Mouse (Mus musculus) kidney, postnatal 0 days (tissue): Measurements from ENCODE around the gene Trib3. TPM values are rescaled to one million over a fixed set of nuclear protein-coding genes. Genes with fewer than 3 reads are reported as not detected.

Experiments
- ATAC-seq: fragments of 200-750 bp; cut with Nextera tagmentation; replicated peaks from 2 replicates; pipeline ENCODE4 v1.8.0; 2017; ENCODE audit warnings: low read depth, moderate number of reproducible peaks, moderate TSS enrichment, moderate library complexity; ENCODE audit not compliant: low FRiP score
- DNase-seq: peaks from one replicate; pipeline ENCODE4 v3.0.0-alpha.2; 2016; ENCODE audit warnings: low spot score
- H3K27ac ChIP-seq: fragments of 300-500 bp; sonication (generic); 2 replicates; pipeline ENCODE4 v1.5.1; 2014; ENCODE audit warnings: mild to moderate bottlenecking
- H3K27me3 ChIP-seq: fragments of 300-500 bp; sonication (generic); 2 replicates; pipeline ENCODE4 v1.6.1; 2014; ENCODE audit warnings: low read length, mixed read lengths; ENCODE audit not compliant: insufficient read depth
- H3K36me3 ChIP-seq: fragments of 300-500 bp; sonication (generic); 2 replicates; pipeline ENCODE4 v1.6.1; 2014; ENCODE audit warnings: low read length, mixed read lengths; ENCODE audit not compliant: insufficient read depth
- H3K4me1 ChIP-seq: fragments of 300-500 bp; sonication (generic); replicated peaks from 2 replicates; pipeline ENCODE4 v1.6.1; 2014; ENCODE audit warnings: antibody characterized with exemption, low read length, mixed read lengths; ENCODE audit not compliant: insufficient read depth
- H3K4me2 ChIP-seq: fragments of 300-500 bp; sonication (generic); 2 replicates; pipeline ENCODE4 v1.6.1; 2014; ENCODE audit warnings: mild to moderate bottlenecking, low read length, moderate library complexity, mixed read lengths
- H3K4me3 ChIP-seq: fragments of 300-500 bp; sonication (generic); replicated peaks from 2 replicates; pipeline ENCODE4 v1.5.1; 2014; ENCODE audit warnings: low read depth, low read length
- H3K9ac ChIP-seq: fragments of 300-500 bp; sonication (generic); 2 replicates; pipeline ENCODE4 v1.6.1; 2014; ENCODE audit warnings: low read depth, low read length
- H3K9me3 ChIP-seq: fragments of 300-500 bp; sonication (generic); replicated peaks from 2 replicates; pipeline ENCODE4 v1.6.1; 2016; ENCODE audit warnings: low read length, inconsistent platforms, mixed read lengths
- CTCF ChIP-seq: IDR thresholded peaks from 2 replicates; pipeline ENCODE4 v1.5.1; 2016; ENCODE audit warnings: antibody characterized with exemption, low read depth, mild to moderate bottlenecking, moderate library complexity
- WGBS: fragments of 180-500 bp; shearing (Covaris S2); extraction: QIAGEN DNeasy Blood & Tissue Kit; methylation state at CpG from one replicate; pipeline ENCODE4 v1.1.7; 2014; 5-methylcytosine and 5-hydroxymethylcytosine counted together
- polyA plus RNA-seq: library from polyadenylated mRNA; unstranded; fragments of >200 nt; fragmentation: Nextera tagmentation; extraction: Ambion mirVana; gene quantifications from 2 replicates; pipeline ENCODE4 v1.2.1, GENCODE M21; 2015

Gene Trib3
- polyA plus RNA-seq, 1 experiment from 2014 or later, result 1.1 TPM

GRCm38 (mm10) chr2:152333345-152334006, 10.4 kb downstream of the Trib3 start:
- H3K9ac ChIP-seq, result no peak overlapping the region
- H3K27ac ChIP-seq, result no peak overlapping the region
- no peaks in the 10 kb centered on the region for H3K9me3 ChIP-seq
- no peak overlapping the region for H3K4me2 ChIP-seq
- H3K4me1 ChIP-seq, result peaks cover 11% of the 10 kb centered on the region; the same call in 1 of the 2 replicates
- 76% methylated on average over 4 of the region's 4 CpGs for WGBS
- H3K4me3 ChIP-seq, result no peak overlapping the region
- no peak for DNase-seq
- no peaks in the 10 kb centered on the region for H3K27me3 ChIP-seq
- ATAC-seq, result no peak
- no peak for TF ChIP-seq CTCF
- H3K36me3 ChIP-seq, result 0 out of 2 replicates have a peak, but pooled peaks cover 5% of the 10 kb centered on the region

- Histone ChIP-seq H3K4me2 (peak within 1 kb of the TSS; percentile 69), H3K27me3 (no peaks in the 10 kb centered on the region), H3K36me3 (0 out of 2 replicates have a peak, but pooled peaks cover 5% of the 10 kb centered on the region), H3K9me3 (no peaks in the 10 kb centered on the region), H3K4me1 (peaks cover 11% of the 10 kb centered on the region; the same call in 1 of the 2 replicates), H3K9ac (peak within 1 kb of the TSS; percentile 83), H3K4me3 (peak within 1 kb of the TSS; percentile 63), H3K27ac (peak within 1 kb of the TSS; percentile 94)
- TF ChIP-seq CTCF, result no peak; the same call in 1 of the 2 replicates
- WGBS, result 0% methylated on average over 54 of the region's 54 CpGs
- DNase-seq (peak; percentile 95), ATAC-seq (peak; percentile 95)
Measured at GRCm38 (mm10) chr2:152332101-152332825, 11.6 kb downstream of the Trib3 start, which contains the start of gene Rbck1. Gene Rbck1 (minus strand): TSS chr2:152332653.

GRCm38 (mm10) chr2:152330858-152331423, 12.9 kb downstream of the Trib3 start:
- H3K4me1 ChIP-seq, result peaks cover 11% of the 10 kb centered on the region; the same call in 1 of the 2 replicates
- 0 out of 2 replicates have a peak, but pooled peaks cover 14% of the 10 kb centered on the region for H3K36me3 ChIP-seq
- H3K9me3 ChIP-seq, result no peaks in the 10 kb centered on the region
- ATAC-seq (no peak), DNase-seq (no peak)
- 55% methylated on average over 7 of the region's 7 CpGs for WGBS
- TF ChIP-seq CTCF, result no peak
- H3K27me3 ChIP-seq, result no peaks in the 10 kb centered on the region
- H3K4me2 ChIP-seq, result peak overlapping the region; percentile 69
- H3K27ac ChIP-seq, result no peak overlapping the region
- peak overlapping the region; percentile 63 for H3K4me3 ChIP-seq
- H3K9ac ChIP-seq, result peak overlapping the region; percentile 83; the same call in 1 of the 2 replicates

GRCm38 (mm10) chr2:152327980-152328379, 15.9 kb downstream of the Trib3 start:
- Histone ChIP-seq H3K27ac (no peak overlapping the region), H3K9me3 (no peaks in the 10 kb centered on the region), H3K4me1 (peaks cover 11% of the 10 kb centered on the region; the same call in 1 of the 2 replicates), H3K9ac (no peak overlapping the region), H3K4me2 (no peak overlapping the region), H3K27me3 (no peaks in the 10 kb centered on the region), H3K36me3 (peaks cover 36% of the 10 kb centered on the region), H3K4me3 (no peak overlapping the region)
- no peak for TF ChIP-seq CTCF
- DNase-seq (peak; percentile 10), ATAC-seq (no peak)
- 56% methylated on average over 5 of the region's 5 CpGs for WGBS

GRCm38 (mm10) chr2:152326654-152327053, 17.2 kb downstream of the Trib3 start:
- Histone ChIP-seq H3K4me2 (no peak overlapping the region), H3K9me3 (no peaks in the 10 kb centered on the region), H3K4me1 (peaks cover 9% of the 10 kb centered on the region; the same call in 1 of the 2 replicates), H3K4me3 (no peak overlapping the region), H3K36me3 (peaks cover 48% of the 10 kb centered on the region), H3K9ac (no peak overlapping the region), H3K27ac (no peak overlapping the region), H3K27me3 (no peaks in the 10 kb centered on the region)
- ATAC-seq, result no peak
- DNase-seq, result no peak
- 79% methylated on average over 8 of the region's 8 CpGs for WGBS
- no peak for TF ChIP-seq CTCF

- Histone ChIP-seq H3K4me3 (no peak overlapping the region), H3K4me1 (peaks cover 7% of the 10 kb centered on the region; the same call in 1 of the 2 replicates), H3K4me2 (no peak overlapping the region), H3K9me3 (no peaks in the 10 kb centered on the region), H3K36me3 (peaks cover 49% of the 10 kb centered on the region), H3K27ac (no peak overlapping the region), H3K9ac (no peak overlapping the region), H3K27me3 (no peaks in the 10 kb centered on the region)
- 93% methylated on average over 13 of the region's 13 CpGs for WGBS
- DNase-seq (no peak), ATAC-seq (no peak)
- TF ChIP-seq CTCF, result no peak
Measured at GRCm38 (mm10) chr2:152326157-152326556, 17.7 kb downstream of the Trib3 start.
